7 mouse cellular contexts compared by ENCODE assay signal in genomic region chrX:68678333-68678740, GRCm38 (mm10). TPM values are rescaled to one million over a fixed set of nuclear protein-coding genes. Genes with fewer than 3 reads are reported as not detected.
DNase-seq lines count a peak whose midpoint lies in the region; ATAC-seq lines count a peak whose summit lies in the region.

Gene Fmr1 (plus strand): TSS chrX:68678541.

- H3K27ac ChIP-seq in intestine, embryonic 16.5 days (ENCODE audit: low read length) = peak within 1 kb of the TSS; percentile 93
- H3K27ac ChIP-seq in midbrain, embryonic 11.5 days (ENCODE audit: low read depth, low read length) = peak within 1 kb of the TSS; percentile 87

- H3K27me3 ChIP-seq in intestine, embryonic 16.5 days (replicated peaks; ENCODE audit: control insufficient read depth, insufficient read depth, low read length) = no peaks in the 10 kb centered on the region
- no peaks in the 10 kb centered on the region for H3K27me3 ChIP-seq in midbrain, embryonic 11.5 days (ENCODE audit: control insufficient read depth, insufficient read depth, low read length)

- H3K4me2 ChIP-seq in intestine, embryonic 16.5 days (ENCODE audit: low read depth, low read length) = peak within 1 kb of the TSS; percentile 52
- peak within 1 kb of the TSS; percentile 40 for H3K4me2 ChIP-seq in midbrain, embryonic 11.5 days

- no peaks in the 10 kb centered on the region for H3K9me3 ChIP-seq in intestine, embryonic 16.5 days (ENCODE audit: control insufficient read depth, low read length)
- no peaks in the 10 kb centered on the region for H3K9me3 ChIP-seq in midbrain, embryonic 11.5 days (ENCODE audit: control insufficient read depth, low read length)

- H3K36me3 ChIP-seq in intestine, embryonic 16.5 days (ENCODE audit: control insufficient read depth, insufficient read depth, low read length) = no peaks in the 10 kb centered on the region
- no peaks in the 10 kb centered on the region for H3K36me3 ChIP-seq in midbrain, embryonic 11.5 days (ENCODE audit: control insufficient read depth, insufficient read depth, low read length)

- H3K4me3 ChIP-seq in intestine, embryonic 16.5 days (ENCODE audit: low read length) = peak within 1 kb of the TSS; percentile 66
- H3K4me3 ChIP-seq in midbrain, embryonic 11.5 days (ENCODE audit: low read depth, low read length) = peak within 1 kb of the TSS; percentile 63

- peak within 1 kb of the TSS; percentile 84 for H3K9ac ChIP-seq in intestine, embryonic 16.5 days (ENCODE audit: low read depth, low read length)
- H3K9ac ChIP-seq in midbrain, embryonic 11.5 days (ENCODE audit: low read length) = peak within 1 kb of the TSS; percentile 80

- ATAC-seq in intestine, embryonic 16.5 days = peak; percentile 99
- ATAC-seq in midbrain, embryonic 11.5 days (ENCODE audit: low FRiP score) = peak; percentile 98

- H3K4me1 ChIP-seq in intestine, embryonic 16.5 days (ENCODE audit: control insufficient read depth, insufficient read depth, low read length) = no peaks in the 10 kb centered on the region
- H3K4me1 ChIP-seq in midbrain, embryonic 11.5 days (ENCODE audit: control insufficient read depth, insufficient read depth, low read length) = no peaks in the 10 kb centered on the region

- WGBS in intestine, embryonic 16.5 days = 10% methylated on average over 39 of the region's 49 CpGs
- WGBS in midbrain, embryonic 11.5 days = 16% methylated on average over 35 of the region's 49 CpGs

- intact Hi-C loops in left cerebral cortex, postnatal 36 days (cut with DNase I) = no loop called here

- peak; percentile 95 for DNase-seq in adrenal gland, adult 8-10 months
- peak; percentile 91 for DNase-seq in embryo, embryonic 9.5 days (ENCODE audit: extremely low spot score)
- DNase-seq in gastrocnemius, postnatal 4 days (ENCODE audit: low spot score in 2 of 2) = peak; percentile 91 to 94
- peak; percentile 89 to 90 for DNase-seq in left cerebral cortex, postnatal 36 days (ENCODE audit: low spot score in 2 of 2)
- DNase-seq in midbrain, embryonic 11.5 days (ENCODE audit: low spot score, missing footprints) = peak; percentile 99
- DNase-seq in skeletal muscle tissue, adult 2 months (ENCODE audit: low read depth, low spot score) = peak; percentile 96

RNA-seq across cellular contexts. Expression of gene Fmr1, which starts in this region (rescaled TPM):
- 10 to 100 TPM; 34.2 to 58.7 (median 46.7) TPM for total RNA-seq in adrenal gland, adult 8-10 months (2022)
- 10 to 100 TPM; 43.6 to 45.4 TPM for total RNA-seq in gastrocnemius, postnatal 4 days (2021)
- 34.2 and 38.6 TPM in 2 replicates for polyA plus RNA-seq in intestine, embryonic 16.5 days (2015; fragmentation: Nextera tagmentation; extraction: Ambion mirVana)
- total RNA-seq in left cerebral cortex, postnatal 36 days (2021) = 10 to 100 TPM; 59.7 to 78.8 TPM
- 62.4 and 71.3 TPM in 2 replicates for polyA plus RNA-seq in midbrain, embryonic 11.5 days (2014; fragmentation: Nextera tagmentation; extraction: Ambion mirVana)

Comparison
In these comparisons a context has a peak if more than half of its experiments do, and no peak if none do; other contexts are left out.
1. Peak in every context shown above with its lines: DNase-seq, ATAC-seq, H3K4me3 ChIP-seq and H3K27ac ChIP-seq.